Mouse (Mus musculus): ENCODE data around the gene Emsy. TPM values are rescaled to one million over a fixed set of nuclear protein-coding genes. Genes with fewer than 3 reads are reported as not detected.

Gene Emsy
- total RNA-seq (2015) (69.1 and 83.8 TPM in 2 replicates), total RNA-seq (2017) (23.5 and 26.0 TPM in 2 replicates)

DNA sequence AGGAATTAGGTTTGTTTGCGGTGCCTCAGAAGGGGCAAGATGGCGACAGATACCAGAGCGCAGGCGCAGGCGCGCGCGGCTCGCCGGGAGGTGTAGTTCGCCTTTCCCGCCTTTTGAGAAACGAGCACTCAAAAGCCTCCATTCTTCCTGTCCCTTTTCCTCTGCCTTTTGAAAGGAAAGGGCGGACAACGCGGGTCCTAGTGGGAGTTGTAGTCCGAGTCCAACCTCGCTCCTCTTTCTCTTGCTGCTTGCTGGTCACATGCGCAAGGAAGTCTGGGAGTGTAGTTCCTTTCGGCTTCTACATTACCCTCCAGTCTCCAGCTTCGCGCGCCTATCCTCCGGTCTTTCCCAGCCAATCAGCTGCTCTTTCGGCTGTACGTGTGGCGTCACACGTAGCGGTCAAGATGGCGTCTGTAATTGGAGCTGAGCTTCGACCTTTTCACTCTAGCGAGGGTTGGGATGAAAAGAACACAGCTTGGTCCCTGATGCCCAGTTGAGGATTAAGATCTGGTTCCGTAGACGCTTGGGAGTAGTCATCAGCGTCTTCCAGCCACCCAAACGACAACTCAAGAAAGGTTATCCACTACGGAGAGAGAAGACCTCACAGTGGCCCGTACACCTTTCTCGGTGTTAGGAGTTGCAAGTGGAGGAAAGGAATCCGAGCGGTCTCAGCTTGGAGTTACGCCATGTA, at the start of gene Emsy:
Gene Emsy (minus strand): TSS at position 253 of the 691 bp plus-strand sequence.
- ATAC-seq (replicated peaks; ENCODE audit: poor library complexity): peak; percentile 91

DNA sequence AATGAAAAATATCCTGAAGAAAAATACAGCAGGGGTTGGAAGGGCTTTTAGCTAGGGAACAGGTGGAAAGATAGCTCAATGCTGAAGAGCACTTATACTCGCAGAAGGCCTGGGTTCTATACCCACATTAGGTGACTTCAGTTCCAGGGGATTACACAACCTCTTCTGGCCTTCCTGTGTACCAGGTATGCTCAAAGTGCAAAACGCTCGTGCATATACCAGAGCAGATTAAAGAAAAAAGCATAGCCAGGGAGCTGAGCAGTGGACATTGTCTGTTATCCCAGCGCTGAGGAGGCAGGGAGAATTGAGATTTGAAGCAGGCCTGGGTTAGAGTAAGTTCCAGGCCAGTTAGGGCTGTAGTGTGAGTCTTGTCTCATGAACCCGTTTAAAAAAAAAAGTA, 47.7 kb upstream of the Emsy start:
- ATAC-seq (replicated peaks; ENCODE audit: poor library complexity): no peak

DNA sequence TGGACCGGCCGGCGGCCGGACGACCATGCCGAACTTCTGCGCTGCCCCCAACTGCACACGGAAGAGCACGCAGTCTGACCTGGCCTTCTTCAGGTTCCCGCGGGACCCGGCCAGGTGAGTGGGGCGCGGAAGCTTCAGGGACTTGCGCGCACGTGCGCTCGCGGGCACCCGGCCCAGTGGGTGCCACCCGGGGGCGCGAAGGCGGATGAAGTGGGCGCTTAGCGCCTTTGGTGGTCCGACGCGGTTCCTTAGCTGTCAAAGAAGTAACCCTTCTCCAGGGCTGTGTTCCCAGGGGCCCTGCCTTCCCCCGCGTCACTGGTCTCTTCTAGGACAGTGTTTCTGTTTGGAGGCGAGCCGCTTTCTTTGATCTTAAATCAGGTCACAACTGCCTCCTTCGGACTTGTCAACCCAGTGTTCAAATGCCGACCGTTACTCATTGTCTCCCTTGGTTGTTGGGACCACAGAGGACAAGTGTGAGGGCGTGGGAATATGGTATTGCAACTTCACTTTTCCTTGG, 46.8 kb upstream of the Emsy start:
- peak; percentile 2; the same call in 1 of the 2 replicates for ATAC-seq (replicated peaks; ENCODE audit: poor library complexity)

DNA sequence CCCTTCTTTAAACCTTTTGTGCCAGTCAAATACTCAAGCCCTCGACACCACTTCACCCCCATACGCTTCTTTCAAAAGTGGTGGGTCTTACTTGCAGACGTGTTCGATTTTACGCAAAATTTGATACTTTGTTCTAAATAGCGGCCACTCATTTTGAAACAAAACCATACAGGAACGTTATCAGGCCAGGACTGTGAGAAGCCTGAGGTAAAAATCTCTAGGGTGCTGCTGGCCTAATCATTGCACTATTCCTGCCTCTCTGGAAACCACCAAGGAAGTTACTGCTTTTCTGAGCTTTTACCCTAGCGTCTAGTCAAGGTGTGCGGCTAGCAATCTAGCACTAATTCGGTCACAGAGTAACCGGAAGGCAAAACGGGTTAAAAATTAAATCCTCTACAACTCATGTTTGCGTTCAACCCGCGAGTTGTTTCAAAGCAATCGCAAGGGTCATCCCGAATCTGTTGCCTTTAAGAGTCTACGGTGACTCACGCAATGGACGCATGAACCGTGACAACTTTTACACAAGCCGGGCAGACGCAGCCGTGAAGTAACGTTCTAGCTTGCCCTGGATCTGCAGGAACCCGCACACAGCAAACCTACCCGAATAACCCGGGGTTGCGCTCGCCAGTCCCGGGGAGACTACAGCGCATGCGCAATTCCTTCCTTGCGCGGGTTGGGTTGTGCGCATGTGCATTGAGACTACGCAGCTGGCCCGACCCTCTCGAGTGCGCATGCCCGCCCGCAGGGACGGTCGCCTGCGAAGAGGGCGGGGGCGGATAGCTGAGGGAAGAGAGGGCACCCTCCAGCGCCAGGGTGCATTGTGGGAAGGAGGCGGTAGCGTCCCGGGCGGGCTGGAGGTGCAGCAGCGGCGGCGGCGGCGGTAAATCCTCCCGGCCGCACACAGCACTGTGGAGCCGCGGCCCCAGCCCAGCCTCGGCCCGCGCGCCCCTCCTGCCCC, 46.0 kb upstream of the Emsy start, which contains the start of gene Thap12:
Gene Thap12 (plus strand): TSS at position 821 of the 958 bp plus-strand sequence.
- ATAC-seq (replicated peaks; ENCODE audit: poor library complexity): peak; percentile 97

DNA sequence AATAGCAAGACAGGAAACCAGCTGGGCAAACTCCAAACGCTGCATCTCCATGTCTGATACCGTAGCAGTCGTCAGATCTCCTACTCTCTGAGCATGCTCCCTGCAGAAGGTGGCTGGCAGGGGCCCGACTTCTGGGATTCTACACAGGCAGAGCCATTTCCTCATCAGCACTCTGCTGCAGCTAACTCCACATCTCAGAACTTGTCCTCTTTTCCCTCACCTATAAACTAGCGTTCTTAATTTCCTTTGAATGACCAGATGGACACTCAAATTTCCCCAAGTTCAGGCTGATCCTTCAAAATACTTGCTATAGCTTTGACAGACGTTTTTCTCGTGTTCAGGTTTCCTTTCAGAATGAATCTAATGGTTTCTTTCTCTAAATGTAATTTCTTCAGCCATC, 45.2 kb upstream of the Emsy start:
- no peak for ATAC-seq (replicated peaks; ENCODE audit: poor library complexity)

DNA sequence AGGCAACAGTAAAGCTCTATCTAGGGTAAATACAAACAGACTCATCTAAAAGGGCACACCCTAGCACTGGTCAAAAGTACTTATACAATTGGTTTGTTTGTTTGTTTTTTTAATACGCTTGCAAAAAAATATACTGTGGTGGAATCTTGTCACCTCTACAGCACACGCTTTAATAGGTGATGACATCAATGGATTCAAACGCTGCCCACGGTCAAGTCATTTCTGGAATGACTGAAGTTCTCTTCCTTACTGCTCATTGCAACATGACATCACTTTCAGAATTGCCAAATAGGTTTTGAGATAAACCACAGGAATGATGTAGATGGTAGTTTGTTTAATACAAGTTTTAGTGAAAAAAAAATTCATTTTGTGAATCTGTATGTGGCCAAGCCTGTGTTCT, 42.0 kb upstream of the Emsy start:
- ATAC-seq (replicated peaks; ENCODE audit: poor library complexity): no peak

DNA sequence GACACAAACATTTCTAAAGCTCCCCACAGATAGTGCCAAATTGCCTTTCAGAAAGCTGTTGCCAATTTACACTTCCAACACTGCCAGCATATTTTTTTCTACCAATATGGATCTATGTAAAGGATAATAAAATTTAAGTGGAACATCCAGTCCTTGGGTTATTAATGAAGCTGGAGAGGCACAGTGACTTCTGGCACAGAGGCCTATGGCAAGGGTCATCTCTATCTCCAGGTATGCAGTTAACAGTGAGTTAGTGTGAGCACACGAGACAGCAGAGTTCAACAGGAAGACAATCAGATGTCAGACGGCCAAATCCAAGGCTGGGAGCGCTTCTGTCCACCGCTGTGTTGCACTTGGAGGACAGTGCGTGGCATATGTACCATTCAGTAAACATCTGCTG, 41.5 kb upstream of the Emsy start:
- no peak for ATAC-seq (replicated peaks; ENCODE audit: poor library complexity)

DNA sequence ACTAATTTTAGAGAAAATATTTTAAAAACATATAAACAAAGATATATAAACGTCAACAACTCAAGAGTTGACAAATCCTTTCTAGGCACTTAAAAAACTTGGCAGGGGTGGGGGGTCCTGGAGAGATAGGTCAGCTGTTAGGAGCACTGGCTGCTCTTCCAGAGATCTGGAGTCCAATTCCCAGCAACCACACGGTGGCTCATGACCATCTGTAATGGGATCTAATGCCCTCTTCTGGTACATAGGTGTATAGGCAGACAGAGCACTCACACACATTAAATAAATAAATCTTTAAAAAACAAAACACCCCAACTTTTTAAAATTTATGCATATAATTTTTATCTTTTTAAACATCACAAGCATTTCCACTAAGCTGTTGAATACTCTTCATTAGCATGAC, 40.9 kb upstream of the Emsy start:
- ATAC-seq (replicated peaks; ENCODE audit: poor library complexity): peak; percentile 45; the same call in 1 of the 2 replicates

DNA sequence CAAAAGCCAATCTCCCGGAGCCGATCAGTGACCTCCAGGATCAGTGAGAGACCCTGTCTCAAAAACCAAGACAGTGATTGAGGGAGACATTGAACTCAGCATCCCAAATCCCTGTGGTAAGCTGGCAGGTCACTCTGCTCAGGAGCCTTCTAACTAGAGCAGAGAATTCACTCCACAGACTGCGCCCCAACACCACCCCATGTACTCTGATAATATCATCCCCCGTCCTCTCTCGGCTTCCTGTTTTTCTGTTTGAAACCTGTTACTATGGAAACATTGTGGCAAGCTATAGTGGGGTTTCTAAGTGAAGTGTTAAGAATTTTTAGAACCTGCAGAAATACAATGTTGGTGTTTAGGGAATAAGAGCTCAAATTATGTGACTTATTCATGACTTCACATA, 37.5 kb upstream of the Emsy start:
- ATAC-seq (replicated peaks; ENCODE audit: poor library complexity): peak; percentile 88

DNA sequence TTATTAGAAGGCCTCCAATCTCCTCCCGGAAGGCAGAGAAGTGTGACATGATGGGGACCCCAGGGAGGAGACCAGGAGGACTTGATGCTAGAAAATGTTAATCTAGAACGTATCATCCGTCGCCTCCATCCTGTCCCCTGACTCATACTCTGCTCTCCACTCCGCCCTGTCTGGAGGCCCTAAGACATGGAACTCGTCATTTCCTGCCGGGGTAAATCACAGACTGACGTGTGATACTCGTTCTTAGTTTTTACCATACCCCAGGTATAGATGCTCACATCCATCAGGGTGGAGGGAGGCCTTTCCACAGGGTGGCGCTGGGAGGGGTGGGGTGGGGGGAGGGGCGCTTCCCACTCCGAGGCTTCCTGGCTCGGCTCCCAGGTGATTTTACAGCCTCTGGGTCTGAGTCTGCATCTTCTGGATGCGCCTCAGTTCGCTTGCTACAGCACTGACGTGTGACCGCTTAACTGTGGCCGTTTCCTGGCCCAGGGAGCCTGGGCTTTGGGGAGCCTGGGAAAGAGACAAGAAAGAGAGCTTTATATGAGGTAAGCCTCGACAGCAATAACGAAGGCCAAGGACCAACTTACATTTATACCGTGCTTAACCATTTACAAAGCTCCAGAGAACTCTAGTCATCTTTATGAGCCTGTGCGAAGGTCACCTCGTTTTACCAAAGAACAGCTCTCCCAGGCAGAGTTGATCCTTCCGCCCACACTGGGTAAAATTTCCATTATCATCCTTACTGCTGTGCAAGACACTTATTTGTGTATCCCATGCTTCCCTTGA, 36.4 kb upstream of the Emsy start:
- no peak for ATAC-seq (replicated peaks; ENCODE audit: poor library complexity)

DNA sequence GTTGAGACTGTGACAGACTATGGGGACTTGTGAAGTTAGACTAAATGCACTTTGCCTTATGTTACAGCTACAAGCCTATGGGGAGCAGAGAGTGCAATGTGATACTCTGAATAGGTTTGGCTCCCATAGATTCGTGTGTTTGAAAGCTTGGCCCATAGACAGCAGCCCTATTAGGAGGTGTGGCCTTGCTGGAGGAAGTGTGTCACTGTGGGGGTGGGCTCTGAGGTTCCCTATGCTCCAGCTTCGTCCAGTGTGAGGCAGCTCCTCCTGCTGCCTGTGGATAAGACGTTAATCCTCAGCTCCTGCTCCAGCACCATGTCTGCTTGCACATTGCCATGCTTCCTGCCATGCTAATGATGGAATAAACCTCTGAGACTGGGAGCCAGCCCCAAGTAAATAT, 34.2 kb upstream of the Emsy start:
- peak; percentile 72 for ATAC-seq (replicated peaks; ENCODE audit: poor library complexity)

DNA sequence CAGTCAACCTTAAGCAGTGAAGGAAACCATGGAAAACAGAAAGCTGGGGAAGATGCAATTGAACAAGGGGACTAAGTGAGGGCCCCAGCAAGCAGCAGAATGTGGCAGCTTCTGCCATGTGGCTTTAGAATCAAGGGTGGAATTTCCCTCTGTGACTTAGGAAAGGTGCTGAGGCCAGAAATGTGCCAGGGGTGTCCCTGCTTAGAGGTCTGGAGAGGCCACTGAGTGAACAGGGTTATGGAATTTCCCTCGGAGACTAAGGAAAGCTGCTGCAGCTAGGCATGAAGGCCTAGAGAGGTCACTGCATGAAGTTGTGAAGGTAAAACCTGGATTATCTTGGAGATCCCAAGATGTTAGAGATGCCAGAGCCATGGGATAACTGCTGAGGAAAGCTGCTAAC, 33.5 kb upstream of the Emsy start:
- ATAC-seq (replicated peaks; ENCODE audit: poor library complexity): no peak

DNA sequence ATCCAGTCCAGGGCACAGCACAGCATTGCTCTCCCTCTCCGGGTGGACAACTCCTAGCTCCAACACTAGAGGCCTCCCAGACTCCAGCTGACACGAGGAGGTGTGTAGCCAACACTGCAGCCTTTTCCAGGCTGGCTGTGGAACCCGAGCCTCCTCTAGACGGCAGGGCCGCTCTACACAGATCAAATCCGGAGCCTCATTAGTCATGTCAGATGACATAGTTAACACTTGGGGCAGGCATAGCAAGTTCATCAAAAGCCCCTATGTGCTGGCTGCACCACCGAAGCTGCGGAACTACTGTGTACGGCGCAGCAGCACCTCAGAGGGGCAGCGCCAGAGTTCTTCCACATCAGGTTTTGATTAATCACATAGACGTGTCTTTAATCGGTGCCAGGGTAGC, 29.3 kb upstream of the Emsy start:
- ATAC-seq (replicated peaks; ENCODE audit: poor library complexity): no peak

DNA sequence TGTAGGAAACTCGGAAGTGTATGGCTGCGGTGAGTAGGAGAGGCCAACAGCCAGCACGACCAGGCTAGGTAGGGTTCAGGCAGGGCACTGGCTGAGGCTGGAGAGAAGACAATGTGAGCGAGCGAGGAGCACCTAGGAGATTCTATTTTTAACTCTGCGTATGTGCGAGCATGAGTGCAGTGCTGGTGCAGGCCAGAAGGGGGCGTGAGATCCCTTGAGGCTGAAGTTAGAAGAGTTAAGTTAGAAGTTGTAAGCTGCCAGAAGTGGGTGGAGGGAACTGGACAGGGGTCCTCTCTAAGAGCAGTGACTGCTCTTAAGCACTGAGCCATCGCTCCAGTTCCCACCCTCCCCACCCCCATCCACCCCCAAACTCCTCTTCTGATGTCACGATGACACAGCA, 26.2 kb upstream of the Emsy start:
- ATAC-seq (replicated peaks; ENCODE audit: poor library complexity): peak; percentile 34; the same call in 1 of the 2 replicates

DNA sequence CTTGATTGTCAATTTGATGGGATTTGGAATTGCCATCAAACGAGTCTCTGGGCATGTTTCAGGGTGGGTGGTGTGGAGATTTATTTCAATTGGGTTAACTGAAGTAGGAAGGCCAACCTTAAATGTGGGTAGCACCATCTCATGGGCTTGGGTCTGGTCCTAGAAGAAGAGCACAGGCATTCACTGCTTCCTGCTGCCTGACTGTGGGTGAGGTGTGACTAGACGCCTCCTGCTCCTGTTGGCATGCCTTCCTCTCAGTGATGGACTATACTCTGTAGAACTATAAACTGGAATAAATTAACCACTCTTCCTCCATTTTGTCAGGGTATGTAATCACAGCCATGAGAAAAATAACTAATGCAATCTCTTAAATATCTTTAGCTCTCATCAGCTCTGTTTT, 24.1 kb upstream of the Emsy start:
- no peak for ATAC-seq (replicated peaks; ENCODE audit: poor library complexity)

DNA sequence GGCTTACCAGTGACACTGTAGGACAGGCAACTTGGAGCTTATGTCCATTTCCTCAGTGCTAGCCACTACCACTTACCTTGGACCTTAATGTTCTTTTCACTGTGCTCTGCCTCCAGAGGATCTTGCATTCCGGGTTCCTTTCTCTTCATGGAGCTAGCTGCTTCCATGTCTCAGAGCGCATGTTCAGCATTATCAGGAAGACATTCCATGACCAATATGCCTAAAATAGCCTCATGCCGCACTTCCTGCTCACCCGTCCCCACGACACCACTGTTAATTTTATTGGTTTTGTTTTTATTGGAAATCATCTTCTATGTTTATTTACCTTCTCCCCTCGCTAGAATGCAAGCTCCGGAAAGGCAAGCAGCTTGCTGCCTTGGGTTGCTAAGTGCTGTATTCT, 21.9 kb upstream of the Emsy start:
- no peak for ATAC-seq (replicated peaks; ENCODE audit: poor library complexity)

DNA sequence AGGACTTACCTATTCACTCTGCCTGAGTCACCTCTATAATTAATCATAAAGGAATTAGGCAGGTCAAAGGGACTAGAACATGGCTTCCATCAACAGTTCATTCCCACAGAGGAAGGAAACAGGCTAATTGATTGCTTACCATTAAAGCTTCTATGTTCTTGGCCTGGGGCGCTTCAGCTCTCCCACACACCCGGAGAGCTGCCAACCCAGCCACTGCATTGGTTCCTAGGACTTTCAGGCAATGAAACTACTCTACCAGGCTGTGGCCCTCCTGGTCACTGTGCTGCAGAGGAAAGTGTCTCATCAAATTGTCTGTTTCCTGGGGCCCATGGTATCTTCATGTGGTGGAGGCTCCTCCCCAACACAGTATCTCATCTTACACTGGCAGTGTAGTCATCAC, 20.9 kb upstream of the Emsy start:
- ATAC-seq (replicated peaks; ENCODE audit: poor library complexity): no peak

DNA sequence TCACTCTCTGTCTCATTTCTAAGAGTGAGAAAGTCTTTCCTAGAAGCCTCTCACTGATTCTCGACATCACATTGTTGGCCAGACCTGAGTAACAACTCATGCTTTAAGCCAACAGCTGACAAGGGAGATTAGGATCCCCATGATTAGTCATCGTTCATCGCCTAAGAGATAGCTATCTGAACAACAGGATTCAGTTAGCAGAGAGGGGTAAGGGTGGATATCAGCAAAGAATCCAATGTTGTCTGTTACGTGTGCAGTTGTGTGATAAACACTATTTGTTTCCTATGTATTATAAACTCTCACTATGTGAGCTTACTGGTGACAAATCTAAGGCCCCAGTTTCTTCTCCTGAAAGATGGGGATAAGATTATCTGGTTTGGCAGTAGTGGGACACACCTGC, 17.8 kb upstream of the Emsy start:
- peak; percentile 40 for ATAC-seq (replicated peaks; ENCODE audit: poor library complexity)

DNA sequence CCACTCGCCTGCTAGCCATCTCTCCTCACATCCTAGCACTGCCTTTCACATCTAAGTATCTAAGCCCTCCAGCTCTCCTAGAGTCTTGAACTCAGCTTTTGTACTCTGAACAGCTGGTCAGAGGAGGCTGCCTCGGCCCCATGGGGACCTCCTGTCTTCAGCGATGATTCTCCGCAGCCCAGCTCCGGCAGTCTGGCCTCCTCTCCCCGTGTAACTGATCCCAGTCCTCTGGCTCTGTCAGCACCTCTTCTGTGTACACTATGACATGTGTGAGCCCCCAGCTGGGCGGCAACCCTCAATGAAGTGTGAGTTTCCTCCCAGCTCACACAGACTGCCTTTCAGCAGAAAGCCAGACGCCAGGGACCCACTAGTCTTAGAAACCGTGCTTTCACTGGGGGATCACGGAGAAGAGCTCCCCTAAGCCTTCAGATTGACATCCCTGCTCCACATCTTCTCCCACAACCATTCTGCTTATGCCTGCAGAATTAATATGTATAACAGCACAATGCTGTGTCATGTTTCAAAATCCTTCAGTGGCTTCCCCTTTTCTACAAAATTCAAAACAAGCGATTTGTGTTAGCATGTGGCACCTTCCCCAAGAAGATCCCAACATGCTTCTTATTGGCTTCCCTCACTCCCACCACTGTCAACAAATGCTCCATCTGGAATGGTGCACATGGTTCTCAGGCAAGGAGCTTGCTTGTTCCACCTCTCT, 15.8 kb upstream of the Emsy start:
- ATAC-seq (replicated peaks; ENCODE audit: poor library complexity): 0 out of 2 replicates have a peak, but pooled peaks have one; percentile 22

DNA sequence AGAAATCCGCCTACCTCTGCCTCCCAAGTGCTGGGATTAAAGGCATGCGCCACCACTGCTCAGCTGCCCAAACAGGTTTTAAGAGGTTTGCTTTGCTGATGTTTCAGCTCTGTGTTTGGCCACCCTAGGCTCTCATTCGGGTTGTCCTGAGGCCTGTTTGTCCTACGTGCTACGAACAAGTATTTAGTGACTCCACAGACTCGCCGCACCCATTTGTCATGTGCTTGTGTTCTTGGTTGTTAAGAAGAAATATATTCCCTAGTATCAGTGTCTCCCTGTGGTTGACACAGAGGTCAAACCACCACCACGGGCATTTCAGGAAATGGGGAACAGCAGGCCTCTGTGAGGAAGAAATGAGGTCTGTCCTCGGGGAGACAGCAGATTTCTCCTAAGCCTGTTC, 14.8 kb upstream of the Emsy start:
- ATAC-seq (replicated peaks; ENCODE audit: poor library complexity): no peak
